In genomic region chr16:91498041-91498440, GRCm38 (mm10) we compare ENCODE assay signal across 26 mouse cellular contexts. TPM values are rescaled to one million over a fixed set of nuclear protein-coding genes. Genes with fewer than 3 reads are reported as not detected.
A peak's percentile ranks its signal among the peaks of the same experiment; 100 is the strongest.
DNase-seq lines count a peak whose midpoint lies in the region; ATAC-seq and TF ChIP-seq lines count a peak whose summit lies in the region.
"Had no signal": no experiment of that assay in that cellular context is flagged by ENCODE, and none has a peak within 500 bp of the region (broad histone marks: within the 10 kb centered on the region; RNA-seq: fewer than 3 reads in every experiment).

No protein-coding gene starts in this region.

- DNase-seq in kidney, adult 2 months: peak; percentile 78
- DNase-seq in liver, adult 2 months (ENCODE audit: extremely low read depth, low read depth, low spot score): peak; percentile 37
- DNase-seq in liver, embryonic 11.5 days (ENCODE audit: low spot score): no peak
- DNase-seq in kidney, postnatal 14 days: peak; percentile 32
- DNase-seq in kidney, postnatal 36 days: peak; percentile 64 to 67
- no peak for DNase-seq in heart, adult 9 months (ENCODE audit: low spot score in 2 of 2)
- DNase-seq: adrenal gland, adult 2 months; adrenal gland, postnatal 14 days; cerebellum, adult 11-12 months; cerebellum, adult 8-10 months; cerebellum, postnatal 10 days; cerebellum, postnatal 36 days; gastrocnemius, postnatal 14 days; heart, adult 11 months; heart, postnatal 10 days; heart, postnatal 36 days had no signal

- H3K27ac ChIP-seq in kidney, adult 2 months (ENCODE audit: insufficient read depth, low read depth, low read length): no peak overlapping the region
- no peak overlapping the region for H3K27ac ChIP-seq in kidney, embryonic 16.5 days (ENCODE audit: low read length)
- no peak overlapping the region for H3K27ac ChIP-seq in liver, adult 2 months (replicated peaks; ENCODE audit: insufficient read depth, low read depth, low read length)
- H3K27ac ChIP-seq in liver, embryonic 11.5 days (ENCODE audit: low read depth, low read length): no peak overlapping the region
- H3K27ac ChIP-seq: forebrain, embryonic 10.5 days; forebrain, embryonic 13.5 days; heart, embryonic 15.5 days; hindbrain, embryonic 10.5 days; hindbrain, embryonic 13.5 days had no signal

- ATAC-seq in kidney, embryonic 16.5 days (ENCODE audit: low FRiP score, low TSS enrichment): no peak
- no peak for ATAC-seq in liver, embryonic 11.5 days (replicated peaks; ENCODE audit: low FRiP score)
- ATAC-seq: CD4-positive, CD25-positive, alpha-beta regulatory T cell, adult 4 months; forebrain, embryonic 13.5 days; forebrain, embryonic 16.5 days; hindbrain, embryonic 16.5 days had no signal

- peaks cover 2% of the 10 kb centered on the region; the same call in 1 of the 2 replicates for H3K36me3 ChIP-seq in kidney, adult 2 months (ENCODE audit: control insufficient read depth, insufficient read depth, low read length)
- peaks cover 67% of the 10 kb centered on the region for H3K36me3 ChIP-seq in kidney, embryonic 16.5 days (ENCODE audit: insufficient read depth, low read length)
- peaks cover 41% of the 10 kb centered on the region for H3K36me3 ChIP-seq in liver, adult 2 months (ENCODE audit: control insufficient read depth, insufficient read depth, low read length)
- peaks cover 33% of the 10 kb centered on the region for H3K36me3 ChIP-seq in liver, embryonic 11.5 days (ENCODE audit: control insufficient read depth, insufficient read depth, low read length)

- no peaks in the 10 kb centered on the region for H3K9me3 ChIP-seq in kidney, embryonic 16.5 days (ENCODE audit: low read length)
- H3K9me3 ChIP-seq in liver, embryonic 11.5 days (ENCODE audit: control insufficient read depth, low read length): no peaks in the 10 kb centered on the region
- H3K9me3 ChIP-seq: forebrain, embryonic 10.5 days; forebrain, embryonic 13.5 days; heart, embryonic 12.5 days; heart, embryonic 15.5 days; hindbrain, embryonic 10.5 days; hindbrain, embryonic 13.5 days had no signal

- no peak for TF ChIP-seq CTCF in kidney, adult 2 months (conservative IDR thresholded peaks at IDR 0.05; ENCODE audit: insufficient read depth, insufficient read length, low read depth, low read length)
- no peak for TF ChIP-seq CTCF in liver, adult 2 months (IDR thresholded peaks at IDR 0.05; ENCODE audit: low read depth, low read length)

- H3K9ac ChIP-seq in kidney, embryonic 16.5 days (replicated peaks; ENCODE audit: low read length): no peak overlapping the region
- no peak overlapping the region for H3K9ac ChIP-seq in liver, adult 2 months (ENCODE audit: low read depth, low read length)
- H3K9ac ChIP-seq in liver, embryonic 11.5 days (ENCODE audit: low read depth, low read length): no peak overlapping the region
- H3K9ac ChIP-seq: forebrain, embryonic 13.5 days; heart, embryonic 12.5 days; heart, embryonic 15.5 days; hindbrain, embryonic 13.5 days had no signal

- no peaks in the 10 kb centered on the region for H3K27me3 ChIP-seq in kidney, adult 2 months (replicated peaks; ENCODE audit: control insufficient read depth, insufficient read depth, low read length)
- H3K27me3 ChIP-seq in kidney, embryonic 16.5 days (ENCODE audit: insufficient read depth, low read length): no peaks in the 10 kb centered on the region
- H3K27me3 ChIP-seq in liver, adult 2 months (ENCODE audit: control insufficient read depth, insufficient read depth, low read length): no peaks in the 10 kb centered on the region
- no peaks in the 10 kb centered on the region for H3K27me3 ChIP-seq in liver, embryonic 11.5 days (replicated peaks; ENCODE audit: control insufficient read depth, insufficient read depth, low read length)
- H3K27me3 ChIP-seq: forebrain, embryonic 13.5 days; heart, embryonic 12.5 days; heart, embryonic 15.5 days; hindbrain, embryonic 13.5 days had no signal

- no peak for TF ChIP-seq POLR2A in kidney, adult 2 months (IDR thresholded peaks at IDR 0.05; ENCODE audit: low read depth, low read length)
- no peak for TF ChIP-seq POLR2A in liver, adult 2 months (IDR thresholded peaks at IDR 0.05; ENCODE audit: extremely low read depth, insufficient read depth, low read length)

- H3K4me1 ChIP-seq in kidney, adult 2 months (ENCODE audit: control insufficient read depth, insufficient read depth, low read length): peaks cover 6% of the 10 kb centered on the region; the same call in 1 of the 2 replicates
- H3K4me1 ChIP-seq in kidney, embryonic 16.5 days (ENCODE audit: insufficient read depth, low read length): no peaks in the 10 kb centered on the region
- peaks cover 9% of the 10 kb centered on the region for H3K4me1 ChIP-seq in liver, adult 2 months (ENCODE audit: control insufficient read depth, insufficient read depth, low read length)
- H3K4me1 ChIP-seq in liver, embryonic 11.5 days (replicated peaks; ENCODE audit: control insufficient read depth, insufficient read depth, low read length): no peaks in the 10 kb centered on the region; the same call in 1 of the 2 replicates
- H3K4me1 ChIP-seq: forebrain, embryonic 10.5 days; forebrain, embryonic 13.5 days; heart, embryonic 15.5 days; hindbrain, embryonic 10.5 days; hindbrain, embryonic 13.5 days had no signal

- no peaks in the 10 kb centered on the region; the same call in 1 of the 2 replicates for H3K79me2 ChIP-seq in liver, adult 2 months (ENCODE audit: control insufficient read depth, insufficient read depth, low read length)

- 54% methylated on average over 7 of the region's 7 CpGs for WGBS in kidney, adult 2 months
- WGBS in kidney, embryonic 16.5 days: 82% methylated on average over 7 of the region's 7 CpGs
- 78% methylated on average over 7 of the region's 7 CpGs for WGBS in liver, adult 2 months
- WGBS in liver, embryonic 11.5 days: 91% methylated on average over 7 of the region's 7 CpGs

- no peak overlapping the region for H3K4me2 ChIP-seq in kidney, embryonic 16.5 days (replicated peaks; ENCODE audit: low read depth, low read length)
- no peak overlapping the region for H3K4me2 ChIP-seq in liver, embryonic 11.5 days
- H3K4me2 ChIP-seq: forebrain, embryonic 13.5 days; heart, embryonic 12.5 days; heart, embryonic 15.5 days; hindbrain, embryonic 13.5 days had no signal

- H3K4me3 ChIP-seq in kidney, adult 2 months (ENCODE audit: insufficient read depth, low read depth, low read length): no peak overlapping the region
- H3K4me3 ChIP-seq in kidney, embryonic 16.5 days (ENCODE audit: low read length): no peak overlapping the region
- H3K4me3 ChIP-seq in liver, adult 2 months (ENCODE audit: insufficient read depth, low read depth, low read length): no peak overlapping the region
- H3K4me3 ChIP-seq in liver, embryonic 11.5 days (ENCODE audit: low read depth, low read length): no peak overlapping the region
- H3K4me3 ChIP-seq: forebrain, embryonic 10.5 days; forebrain, embryonic 13.5 days; heart, embryonic 12.5 days; heart, embryonic 15.5 days; hindbrain, embryonic 10.5 days; hindbrain, embryonic 13.5 days had no signal

RNA-seq across cellular contexts. Expression of gene Ifnar1, which starts 13.0 kb away (rescaled TPM):
- 20.8 and 22.2 TPM in 2 replicates for polyA plus RNA-seq in kidney, adult 2 months (2012; rRNA removed)
- 67.3 and 71.8 TPM in 2 replicates for polyA plus RNA-seq in kidney, embryonic 16.5 days (2015; fragmentation: Nextera tagmentation; extraction: Ambion mirVana)
- total RNA-seq in liver, adult 2 months (2014; rRNA removed): 26.4 and 28.3 TPM in 2 replicates
- polyA plus RNA-seq in liver, adult 2 months (2012; rRNA removed): 11.9 and 14.0 TPM in 2 replicates
- polyA plus RNA-seq in liver, embryonic 11.5 days (2014; fragmentation: Nextera tagmentation; extraction: Ambion mirVana): 32.6 and 35.5 TPM in 2 replicates

RNA-seq across cellular contexts. Expression of gene Ifngr2, which starts 48.8 kb away (rescaled TPM):
- polyA plus RNA-seq in kidney, adult 2 months (2012; rRNA removed): 15.1 and 17.7 TPM in 2 replicates
- 52.1 and 52.7 TPM in 2 replicates for polyA plus RNA-seq in kidney, embryonic 16.5 days (2015; fragmentation: Nextera tagmentation; extraction: Ambion mirVana)
- total RNA-seq in liver, adult 2 months (2014; rRNA removed): 8.2 and 10.4 TPM in 2 replicates
- polyA plus RNA-seq in liver, adult 2 months (2012; rRNA removed): 7.3 TPM in 2 replicates
- 26.2 and 28.7 TPM in 2 replicates for polyA plus RNA-seq in liver, embryonic 11.5 days (2014; fragmentation: Nextera tagmentation; extraction: Ambion mirVana)

Comparison
In these comparisons a context has a peak if more than half of its experiments do, and no peak if none do; other contexts are left out.
1. DNase-seq: peak in kidney, adult 2 months (single experiment), liver, adult 2 months (single experiment), kidney, postnatal 14 days (single experiment) and kidney, postnatal 36 days (2 of 2); none in liver, embryonic 11.5 days (single experiment) and heart, adult 9 months (0 of 2).